Mouse (Mus musculus): ENCODE results near the gene Iqsec1. TPM values are rescaled to one million over a fixed set of nuclear protein-coding genes. Genes with fewer than 3 reads are reported as not detected.

Gene Iqsec1
- polyA plus RNA-seq, 1 experiment from 2014 or later, result 21.5 TPM

DNA sequence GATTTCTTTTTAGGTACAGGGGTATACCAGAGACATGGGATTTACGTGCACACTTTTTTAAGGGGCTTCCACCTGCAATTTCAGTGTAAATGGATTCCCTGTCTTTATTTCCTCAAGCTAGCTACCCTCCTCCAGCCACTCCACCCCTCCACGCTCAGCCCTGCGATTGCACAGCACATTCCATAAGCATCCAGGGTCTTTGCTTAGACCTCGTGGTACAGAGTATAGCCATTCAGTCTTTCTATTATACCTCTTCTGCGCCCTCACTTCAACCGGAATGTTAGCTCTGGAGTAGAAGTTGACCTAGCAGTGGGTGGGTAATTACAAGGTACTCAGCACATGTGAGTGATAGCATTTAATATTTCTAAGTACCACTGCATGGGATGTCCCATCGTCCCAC is 13.1 kb upstream of the Iqsec1 start:
- no peak overlapping the region for H3K27ac ChIP-seq (replicated peaks)
- peak overlapping the region; percentile 43 for H3K4me2 ChIP-seq
- no peak for ATAC-seq (ENCODE audit: low FRiP score)
- peaks cover 18% of the 10 kb centered on the region for H3K4me1 ChIP-seq
- no peak overlapping the region for H3K9ac ChIP-seq (replicated peaks)
- no peaks in the 10 kb centered on the region for H3K9me3 ChIP-seq (replicated peaks)
- WGBS, result 44% methylated on average over 7 of the region's 7 CpGs
- H3K4me3 ChIP-seq (replicated peaks), result no peak overlapping the region
- H3K27me3 ChIP-seq (replicated peaks), result no peaks in the 10 kb centered on the region
- H3K36me3 ChIP-seq, result no peaks in the 10 kb centered on the region

DNA sequence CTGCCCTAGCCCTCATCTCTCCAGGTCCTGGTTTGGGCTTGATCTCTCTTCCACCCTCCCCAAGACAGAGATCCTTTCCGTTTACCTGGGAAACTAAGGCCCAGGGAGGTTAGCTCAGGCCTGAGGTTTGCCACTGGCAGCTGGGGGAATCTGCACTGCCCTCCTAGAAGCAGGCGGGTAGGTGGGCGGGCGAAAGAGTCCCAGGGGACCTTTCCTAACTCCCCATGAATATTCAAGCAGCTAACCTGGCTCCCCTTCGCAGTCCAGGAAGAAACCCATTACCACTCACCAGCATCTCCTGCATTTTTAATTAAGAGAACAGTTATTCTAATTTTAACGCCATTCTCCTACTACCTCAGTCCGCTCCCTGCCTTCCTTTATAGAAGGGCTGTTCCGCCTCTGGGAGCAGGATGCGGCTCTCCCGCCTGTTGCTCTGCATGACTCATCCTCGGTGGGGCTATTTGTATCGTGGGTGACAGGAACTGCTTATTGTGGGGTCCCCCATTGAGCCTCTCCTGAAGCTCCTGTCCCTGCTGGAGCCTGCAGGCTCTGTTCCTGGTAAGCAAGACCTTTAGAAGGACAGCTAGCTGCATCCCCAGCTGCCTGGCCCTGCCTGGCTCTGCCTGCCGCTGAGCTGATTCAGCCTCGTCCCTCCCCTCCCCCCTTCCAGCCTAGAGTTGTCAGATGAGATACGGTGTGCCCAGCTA is 12.5 kb upstream of the Iqsec1 start:
- H3K36me3 ChIP-seq, result no peaks in the 10 kb centered on the region
- H3K27ac ChIP-seq (replicated peaks), result 0 out of 2 replicates have a peak overlapping the region, but pooled peaks have one; percentile 46
- peaks cover 18% of the 10 kb centered on the region for H3K4me1 ChIP-seq
- H3K4me3 ChIP-seq (replicated peaks), result no peak overlapping the region
- H3K27me3 ChIP-seq (replicated peaks), result no peaks in the 10 kb centered on the region
- H3K9me3 ChIP-seq (replicated peaks), result no peaks in the 10 kb centered on the region
- H3K4me2 ChIP-seq, result peak overlapping the region; percentile 43
- 9% methylated on average over 15 of the region's 15 CpGs for WGBS
- peak; percentile 72 for ATAC-seq (ENCODE audit: low FRiP score)
- H3K9ac ChIP-seq (replicated peaks), result no peak overlapping the region

DNA sequence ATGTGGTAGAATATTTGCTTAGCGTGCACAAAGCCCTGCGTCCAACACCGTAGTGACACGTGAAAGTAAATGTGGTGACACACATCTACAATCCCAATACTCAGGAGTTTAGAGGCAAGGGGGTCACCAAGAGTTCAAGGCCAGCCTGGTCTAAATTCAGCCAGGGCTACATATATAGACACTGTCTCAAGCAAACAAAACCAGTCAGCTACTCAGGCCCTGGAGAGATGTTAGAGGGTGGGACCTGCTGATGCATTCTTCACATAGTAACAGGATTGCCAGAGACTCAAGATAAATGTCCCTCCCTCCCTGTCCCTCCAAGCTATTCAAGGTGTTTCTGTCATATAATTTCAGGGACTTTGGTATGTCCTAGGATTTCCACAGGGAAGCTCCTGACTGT is 10.7 kb upstream of the Iqsec1 start:
- no peaks in the 10 kb centered on the region for H3K9me3 ChIP-seq (replicated peaks)
- 91% methylated on average over 4 of the region's 4 CpGs for WGBS
- peaks cover 18% of the 10 kb centered on the region for H3K4me1 ChIP-seq
- H3K27ac ChIP-seq (replicated peaks), result no peak overlapping the region
- H3K4me3 ChIP-seq (replicated peaks), result no peak overlapping the region
- H3K27me3 ChIP-seq (replicated peaks), result no peaks in the 10 kb centered on the region
- no peak for ATAC-seq (ENCODE audit: low FRiP score)
- H3K9ac ChIP-seq (replicated peaks), result no peak overlapping the region
- no peak overlapping the region for H3K4me2 ChIP-seq
- no peaks in the 10 kb centered on the region for H3K36me3 ChIP-seq

DNA sequence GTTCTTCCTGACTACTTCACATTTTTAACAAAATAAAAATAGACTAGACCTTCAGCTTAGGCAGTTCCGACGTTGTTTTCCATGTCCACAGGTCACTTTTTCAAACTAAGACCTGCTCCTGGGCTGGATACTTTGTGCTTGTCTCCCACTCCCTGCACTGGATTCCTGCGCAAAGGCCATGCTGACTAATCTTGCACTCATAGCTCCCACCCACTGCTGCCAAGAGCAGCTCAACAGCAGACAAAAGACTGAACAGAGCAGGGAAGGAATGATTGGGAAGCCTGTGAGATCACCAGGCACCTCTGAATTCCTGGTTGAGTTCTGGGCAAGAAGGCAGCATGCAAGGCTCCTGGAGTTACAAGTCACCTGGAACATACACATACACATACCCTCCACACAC is 8.5 kb upstream of the Iqsec1 start:
- no peaks in the 10 kb centered on the region for H3K36me3 ChIP-seq
- no peak overlapping the region for H3K4me2 ChIP-seq
- 96% methylated on average over 3 of the region's 3 CpGs for WGBS
- H3K27me3 ChIP-seq (replicated peaks), result no peaks in the 10 kb centered on the region
- H3K9me3 ChIP-seq (replicated peaks), result no peaks in the 10 kb centered on the region
- no peak overlapping the region for H3K9ac ChIP-seq (replicated peaks)
- H3K4me3 ChIP-seq (replicated peaks), result no peak overlapping the region
- no peak overlapping the region for H3K27ac ChIP-seq (replicated peaks)
- peaks cover 18% of the 10 kb centered on the region for H3K4me1 ChIP-seq
- ATAC-seq (ENCODE audit: low FRiP score), result no peak

DNA sequence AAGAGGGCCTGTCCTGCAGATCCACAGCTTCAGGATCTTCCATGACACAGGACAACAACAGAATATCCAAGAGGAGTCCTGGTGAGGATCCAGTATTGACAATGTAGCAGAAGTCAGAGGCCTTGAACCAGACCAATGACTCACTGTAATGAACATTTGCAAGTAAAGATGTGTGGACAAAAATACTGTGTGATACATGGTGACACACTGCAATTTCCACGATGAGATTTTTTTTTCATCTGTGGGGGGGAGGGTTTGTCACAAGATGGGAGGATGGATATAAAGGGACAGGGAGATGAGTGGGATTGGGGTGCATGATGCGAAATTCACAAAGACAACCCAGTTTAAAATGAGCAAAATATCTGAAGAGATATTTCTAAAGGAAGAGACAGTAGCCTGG is 7.7 kb upstream of the Iqsec1 start:
- Histone ChIP-seq H3K9me3 (replicated peaks) (no peaks in the 10 kb centered on the region), H3K27ac (replicated peaks) (no peak overlapping the region), H3K4me2 (no peak overlapping the region), H3K4me1 (peaks cover 12% of the 10 kb centered on the region), H3K27me3 (replicated peaks) (no peaks in the 10 kb centered on the region), H3K36me3 (no peaks in the 10 kb centered on the region), H3K9ac (replicated peaks) (no peak overlapping the region), H3K4me3 (replicated peaks) (no peak overlapping the region)
- WGBS, result 91% methylated on average over 2 of the region's 2 CpGs
- ATAC-seq (ENCODE audit: low FRiP score), result no peak

DNA sequence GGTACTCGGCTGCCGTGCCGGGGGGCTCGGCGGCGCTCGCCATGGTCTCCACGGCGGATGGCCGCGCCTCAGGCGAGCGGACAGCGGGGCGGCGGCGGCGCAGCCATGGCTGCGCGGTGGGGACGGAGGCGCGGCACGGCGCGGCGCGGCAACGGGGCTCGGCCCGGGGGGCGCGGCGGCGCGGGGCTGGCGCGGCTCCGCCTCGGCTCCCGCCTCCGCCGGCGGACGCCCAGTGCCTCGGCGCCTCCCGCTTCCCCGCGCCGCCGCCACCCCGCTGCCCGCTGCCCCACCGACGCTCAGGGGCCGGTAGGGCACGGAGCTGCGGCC is 223 bp downstream of the Iqsec1 start:
- Histone ChIP-seq H3K4me1 (peaks cover 20% of the 10 kb centered on the region), H3K4me3 (replicated peaks) (peak overlapping the region; percentile 76), H3K9ac (replicated peaks) (peak overlapping the region; percentile 76), H3K36me3 (no peaks in the 10 kb centered on the region), H3K27ac (replicated peaks) (peak overlapping the region; percentile 77), H3K4me2 (peak overlapping the region; percentile 100), H3K27me3 (replicated peaks) (0 out of 2 replicates have a peak, but pooled peaks cover 6% of the 10 kb centered on the region), H3K9me3 (replicated peaks) (peaks cover 7% of the 10 kb centered on the region; the same call in 1 of the 2 replicates)
- peak; percentile 40 for ATAC-seq (ENCODE audit: low FRiP score)
- WGBS, result 2% methylated on average over 39 of the region's 59 CpGs

DNA sequence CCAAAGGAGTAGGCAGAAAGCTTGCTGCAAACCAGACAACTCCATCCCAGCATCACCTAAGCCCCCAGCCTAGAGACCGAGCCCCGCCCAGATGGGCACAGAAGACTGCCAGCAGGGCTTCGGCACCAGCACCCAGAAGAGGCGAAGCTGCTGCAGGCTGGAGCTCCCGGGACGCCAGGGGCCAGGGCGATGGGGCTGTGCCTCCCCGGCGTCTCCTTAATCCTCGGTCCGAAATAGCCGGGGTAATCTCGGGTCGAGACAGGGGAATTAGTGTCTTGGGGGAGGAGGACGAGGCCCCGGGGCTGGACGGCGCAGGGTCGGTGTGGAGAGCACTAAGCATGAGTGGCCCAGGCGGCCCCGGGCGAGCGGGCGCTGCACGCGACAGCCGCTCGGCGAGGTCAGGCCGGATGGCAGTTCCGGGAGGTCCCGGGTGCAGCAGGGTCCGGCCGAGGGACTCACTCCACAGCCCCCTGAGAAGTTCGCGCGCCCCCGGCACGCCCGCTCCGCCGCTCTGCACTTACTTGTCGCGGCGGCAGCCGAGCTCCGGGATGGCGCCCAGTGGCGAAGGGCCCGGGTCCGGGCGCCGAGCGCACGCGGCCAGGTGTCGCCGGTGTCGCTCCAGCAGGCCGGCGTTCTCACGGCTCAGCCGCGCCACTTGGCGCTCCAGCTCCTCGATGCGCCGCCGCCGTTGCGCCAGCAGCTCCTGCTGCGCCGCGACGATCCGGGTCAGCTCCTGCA is 755 bp downstream of the Iqsec1 start:
- ATAC-seq (ENCODE audit: low FRiP score), result 0 out of 2 replicates have a peak, but pooled peaks have one; percentile 14

DNA sequence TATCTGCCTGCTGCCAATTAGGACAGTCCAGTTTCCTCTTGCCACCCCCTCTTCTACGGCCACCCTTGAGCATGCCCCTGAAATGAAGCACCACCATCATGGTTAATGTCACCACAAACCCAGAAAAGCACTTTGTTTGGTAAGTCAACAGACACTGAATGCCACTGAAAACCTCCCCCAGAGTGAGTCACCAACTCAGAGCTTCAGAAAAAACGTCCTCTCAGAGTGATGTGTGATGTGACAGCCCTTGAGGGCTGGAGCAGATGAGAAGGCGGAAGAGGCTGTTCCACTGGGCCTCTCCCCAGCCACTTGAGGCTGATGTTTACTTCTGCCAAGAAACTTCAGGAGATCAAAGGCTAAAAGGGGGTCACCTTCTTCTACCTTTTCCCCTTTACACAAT is 4.4 kb downstream of the Iqsec1 start:
- no peak overlapping the region for H3K4me2 ChIP-seq
- H3K9ac ChIP-seq (replicated peaks), result no peak overlapping the region
- WGBS, result 60% methylated on average over 3 of the region's 3 CpGs
- H3K36me3 ChIP-seq, result no peaks in the 10 kb centered on the region
- no peak overlapping the region for H3K4me3 ChIP-seq (replicated peaks)
- H3K4me1 ChIP-seq, result peaks cover 20% of the 10 kb centered on the region
- ATAC-seq (ENCODE audit: low FRiP score), result no peak
- no peaks in the 10 kb centered on the region for H3K9me3 ChIP-seq (replicated peaks)
- no peak overlapping the region for H3K27ac ChIP-seq (replicated peaks)
- 0 out of 2 replicates have a peak, but pooled peaks cover 6% of the 10 kb centered on the region for H3K27me3 ChIP-seq (replicated peaks)

More for the DNA sequence above, 755 bp downstream of the Iqsec1 start:
- peaks cover 7% of the 10 kb centered on the region; the same call in 1 of the 2 replicates for H3K9me3 ChIP-seq (replicated peaks)
- H3K4me2 ChIP-seq, result peak overlapping the region; percentile 100
- peak overlapping the region; percentile 76 for H3K9ac ChIP-seq (replicated peaks)
- 0% methylated on average over 63 of the region's 76 CpGs for WGBS
- 0 out of 2 replicates have a peak, but pooled peaks cover 6% of the 10 kb centered on the region for H3K27me3 ChIP-seq (replicated peaks)
- H3K36me3 ChIP-seq, result no peaks in the 10 kb centered on the region
- peak overlapping the region; percentile 76 for H3K4me3 ChIP-seq (replicated peaks)
- H3K27ac ChIP-seq (replicated peaks), result peak overlapping the region; percentile 77
- peaks cover 20% of the 10 kb centered on the region for H3K4me1 ChIP-seq

DNA sequence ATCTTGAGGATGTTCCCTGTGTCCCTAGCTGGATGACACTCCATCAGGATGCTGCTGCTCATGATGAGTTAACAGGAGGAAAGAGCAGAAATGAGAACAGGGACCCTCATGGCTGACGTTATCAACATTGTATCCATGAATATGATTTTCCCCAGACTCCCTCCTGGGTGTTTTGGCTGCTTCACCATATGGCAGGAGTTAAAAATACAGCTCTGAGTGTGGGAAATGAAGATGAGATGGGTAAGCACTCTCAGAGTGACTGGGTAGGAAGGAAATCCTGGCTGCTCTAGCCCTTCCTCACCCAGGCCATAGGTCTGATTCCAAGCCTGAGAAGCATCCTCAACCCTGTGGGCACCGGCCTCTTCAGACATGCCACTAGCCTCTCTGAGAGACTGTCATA is 14.2 kb downstream of the Iqsec1 start:
- Histone ChIP-seq H3K36me3 (no peaks in the 10 kb centered on the region), H3K9me3 (replicated peaks) (no peaks in the 10 kb centered on the region), H3K4me3 (replicated peaks) (no peak overlapping the region), H3K27ac (replicated peaks) (no peak overlapping the region), H3K4me2 (no peak overlapping the region), H3K4me1 (0 out of 2 replicates have a peak, but pooled peaks cover 4% of the 10 kb centered on the region), H3K27me3 (replicated peaks) (no peaks in the 10 kb centered on the region), H3K9ac (replicated peaks) (no peak overlapping the region)
- no peak for ATAC-seq (ENCODE audit: low FRiP score)
- 72% methylated on average over 2 of the region's 2 CpGs for WGBS

DNA sequence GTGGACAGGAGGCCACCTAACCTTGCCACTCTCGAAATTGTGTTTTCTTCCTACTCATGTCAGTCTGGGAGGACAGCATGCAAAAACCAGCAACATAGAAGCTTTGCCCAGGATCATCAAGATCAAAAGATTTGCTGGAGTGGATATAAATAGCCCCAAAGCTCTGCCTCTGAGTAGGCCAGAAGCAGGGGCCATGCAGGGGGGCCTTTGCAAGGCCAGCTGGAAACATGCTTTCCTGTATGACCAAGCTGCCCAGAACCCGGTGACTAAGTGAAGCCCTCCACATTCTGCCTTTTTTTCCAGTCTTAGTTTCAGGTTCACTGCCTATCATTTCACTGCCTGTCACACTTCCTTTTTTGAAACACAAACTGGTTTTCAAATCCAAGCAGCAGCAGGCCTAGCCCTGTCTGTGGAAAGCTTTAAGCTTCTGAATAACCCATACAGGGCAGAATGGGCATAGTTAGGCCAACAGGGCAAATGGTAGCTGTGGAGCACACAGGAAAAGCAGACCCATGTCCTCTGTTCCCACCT is 19.1 kb downstream of the Iqsec1 start:
- Histone ChIP-seq H3K4me1 (0 out of 2 replicates have a peak, but pooled peaks cover 4% of the 10 kb centered on the region), H3K4me3 (replicated peaks) (no peak overlapping the region), H3K9me3 (replicated peaks) (no peaks in the 10 kb centered on the region), H3K36me3 (no peaks in the 10 kb centered on the region), H3K27ac (replicated peaks) (no peak overlapping the region), H3K4me2 (no peak overlapping the region), H3K9ac (replicated peaks) (no peak overlapping the region), H3K27me3 (replicated peaks) (no peaks in the 10 kb centered on the region)
- 52% methylated on average over 2 of the region's 2 CpGs for WGBS
- no peak for ATAC-seq (ENCODE audit: low FRiP score)

DNA sequence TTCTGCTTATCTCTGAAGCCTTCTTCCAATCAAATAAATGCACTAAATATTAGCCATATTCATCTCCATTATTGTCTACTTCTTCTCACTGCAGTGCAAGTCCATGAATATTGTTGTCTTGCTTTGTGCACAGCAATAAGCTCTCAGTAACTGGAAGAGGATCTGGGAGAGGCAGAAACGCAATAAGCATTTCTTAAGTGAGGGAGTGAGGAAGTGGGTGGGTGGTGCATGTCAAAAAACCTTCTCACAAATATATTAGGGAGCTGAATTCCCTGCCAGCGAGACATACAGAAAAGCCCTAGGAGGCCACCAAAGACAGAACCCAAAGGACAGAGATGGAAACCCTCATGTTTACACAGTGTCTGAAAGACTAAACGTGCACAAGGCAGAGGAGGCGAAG is 35.1 kb downstream of the Iqsec1 start:
- Histone ChIP-seq H3K27ac (replicated peaks) (no peak overlapping the region), H3K36me3 (no peaks in the 10 kb centered on the region), H3K9ac (replicated peaks) (no peak overlapping the region), H3K27me3 (replicated peaks) (no peaks in the 10 kb centered on the region), H3K9me3 (replicated peaks) (no peaks in the 10 kb centered on the region), H3K4me2 (no peak overlapping the region), H3K4me3 (replicated peaks) (no peak overlapping the region), H3K4me1 (no peaks in the 10 kb centered on the region)
- 88% methylated on average over 4 of the region's 4 CpGs for WGBS
- ATAC-seq (ENCODE audit: low FRiP score), result no peak

DNA sequence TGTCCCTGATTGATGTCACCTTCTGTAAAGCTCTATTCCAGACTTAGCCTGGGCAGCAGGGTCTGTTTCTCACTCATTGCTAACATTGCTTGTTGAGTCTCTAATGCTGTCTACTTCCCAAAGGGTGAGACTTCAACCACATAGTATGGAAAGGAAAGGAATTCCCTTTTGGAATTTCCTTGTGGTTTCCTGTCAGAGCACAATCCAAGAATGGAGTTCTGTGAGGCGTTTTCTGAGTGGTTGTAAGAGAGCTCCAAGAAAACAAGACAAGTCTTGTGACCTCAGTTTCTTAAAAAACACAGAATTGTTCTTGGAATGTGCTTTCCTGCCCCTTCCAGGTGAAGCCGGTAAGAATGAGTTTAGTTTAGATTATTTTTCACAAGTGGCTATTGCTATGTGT is 37.5 kb downstream of the Iqsec1 start:
- no peak for ATAC-seq (ENCODE audit: low FRiP score)
- no peaks in the 10 kb centered on the region for H3K36me3 ChIP-seq
- H3K27ac ChIP-seq (replicated peaks), result no peak overlapping the region
- no peaks in the 10 kb centered on the region for H3K4me1 ChIP-seq
- H3K4me3 ChIP-seq (replicated peaks), result no peak overlapping the region
- H3K27me3 ChIP-seq (replicated peaks), result no peaks in the 10 kb centered on the region
- 77% methylated on average over 2 of the region's 2 CpGs for WGBS
- no peak overlapping the region for H3K4me2 ChIP-seq
- no peak overlapping the region for H3K9ac ChIP-seq (replicated peaks)
- no peaks in the 10 kb centered on the region for H3K9me3 ChIP-seq (replicated peaks)
